Mouse (Mus musculus) spleen, adult 2 months (tissue): Measurements from ENCODE around the gene Ccdc194.

ENCODE experiments used
- CTCF ChIP-seq: fragments of 200-500 bp; IDR thresholded peaks from 2 replicates; pipeline ENCODE4 v1.5.1; 2011; ENCODE audit warnings: mild to moderate bottlenecking, inconsistent platforms; ENCODE audit not compliant: insufficient read depth, insufficient read length, insufficient replicate concordance; ENCODE audit errors: extremely low read depth
- POLR2A ChIP-seq: fragments of 200-500 bp; IDR thresholded peaks from 2 replicates; pipeline ENCODE4 v1.6.1; 2011; ENCODE audit warnings: low read depth, low read length, inconsistent platforms

DNA sequence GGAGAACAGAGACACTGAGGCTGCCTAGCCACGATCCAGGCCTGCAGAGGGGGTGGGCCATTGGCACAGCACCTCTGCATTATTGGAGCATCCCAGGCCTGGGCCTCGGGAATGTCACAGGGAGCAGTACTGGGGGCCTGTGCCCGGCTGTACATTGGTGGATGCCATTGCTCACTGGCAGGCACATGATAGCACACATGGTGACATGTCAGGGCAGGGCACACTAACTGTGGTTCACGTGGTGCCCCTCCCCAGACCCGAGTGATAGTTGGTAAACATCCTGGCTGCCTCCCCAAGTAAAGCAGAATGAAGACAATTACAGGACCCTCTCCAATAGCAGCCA is 54.6 kb downstream of the Ccdc194 start:
- TF ChIP-seq POLR2A, result no peak
- no peak for TF ChIP-seq CTCF
